Mouse (Mus musculus): ENCODE measurements at regions not wholly inside any gene's neighbourhood (a gene's known extent, or its start where the extent isn't known, plus 50 kb on each side); places are given as distances from the start of the nearest gene placed in this dataset.
A peak's percentile ranks its signal among the peaks of the same experiment; 100 is the strongest.
"Not testable (repeated sequence)": the region's sequence is repeated elsewhere in the genome, so short reads cannot be mapped to it uniquely, and the experiment has no call there.

GRCm38 (mm10) chr13:5540321-5540720 lies 321.0 kb upstream of the Klf6 start:
- DNase-seq (ENCODE audit: low spot score), result no peak

- DNase-seq (ENCODE audit: low spot score), result no peak
These were observed 315.8 kb upstream of the Klf6 start for GRCm38 (mm10) chr13:5545521-5545920.

- no peak for DNase-seq (ENCODE audit: low spot score)
These were observed 315.3 kb upstream of the Klf6 start for GRCm38 (mm10) chr13:5546011-5546410.

- DNase-seq (ENCODE audit: low spot score), result no peak
These were observed 314.3 kb upstream of the Klf6 start for GRCm38 (mm10) chr13:5546937-5547336.

GRCm38 (mm10) chr13:5548768-5549167 lies 312.5 kb upstream of the Klf6 start:
- DNase-seq (ENCODE audit: low spot score), result no peak

GRCm38 (mm10) chr13:5549175-5549574 lies 312.1 kb upstream of the Klf6 start:
- DNase-seq (ENCODE audit: low spot score), result no peak

- no peak for DNase-seq (ENCODE audit: low spot score)
These were observed 311.5 kb upstream of the Klf6 start for GRCm38 (mm10) chr13:5549747-5550146.

GRCm38 (mm10) chr13:5550354-5550753 lies 310.9 kb upstream of the Klf6 start:
- DNase-seq (ENCODE audit: low spot score), result no peak

- DNase-seq (ENCODE audit: low spot score), result no peak
These were observed 310.2 kb upstream of the Klf6 start for GRCm38 (mm10) chr13:5551131-5551530.

- DNase-seq (ENCODE audit: low spot score), result no peak
These were observed 307.8 kb upstream of the Klf6 start for GRCm38 (mm10) chr13:5553461-5553860.

GRCm38 (mm10) chr13:5558095-5558494 lies 303.2 kb upstream of the Klf6 start:
- DNase-seq (ENCODE audit: low spot score), result no peak

GRCm38 (mm10) chr13:5566479-5566878 lies 294.8 kb upstream of the Klf6 start:
- DNase-seq (ENCODE audit: low spot score), result no peak

GRCm38 (mm10) chr13:5566896-5567295 lies 294.4 kb upstream of the Klf6 start:
- no peak for DNase-seq (ENCODE audit: low spot score)

GRCm38 (mm10) chr13:5569579-5569978 lies 291.7 kb upstream of the Klf6 start:
- no peak for DNase-seq (ENCODE audit: low spot score)

GRCm38 (mm10) chr13:5570386-5570785 lies 290.9 kb upstream of the Klf6 start:
- no peak for DNase-seq (ENCODE audit: low spot score)

- DNase-seq (ENCODE audit: low spot score), result no peak
These were observed 284.7 kb upstream of the Klf6 start for GRCm38 (mm10) chr13:5576568-5576967.

GRCm38 (mm10) chr13:5583681-5584080 lies 277.6 kb upstream of the Klf6 start:
- not testable (repeated sequence) for DNase-seq (ENCODE audit: low spot score)

- no peak for DNase-seq (ENCODE audit: low spot score)
These were observed 274.1 kb upstream of the Klf6 start for GRCm38 (mm10) chr13:5587196-5587595.

- DNase-seq (ENCODE audit: low spot score), result no peak
These were observed 270.0 kb upstream of the Klf6 start for GRCm38 (mm10) chr13:5591286-5591685.

GRCm38 (mm10) chr13:5591837-5592555 lies 269.3 kb upstream of the Klf6 start:
- DNase-seq (ENCODE audit: low spot score), result peak; percentile 3

- DNase-seq (ENCODE audit: low spot score), result no peak
These were observed 268.7 kb upstream of the Klf6 start for GRCm38 (mm10) chr13:5592556-5593061.

GRCm38 (mm10) chr13:5601648-5602047 lies 259.6 kb upstream of the Klf6 start:
- no peak for DNase-seq (ENCODE audit: low spot score)

- no peak for DNase-seq (ENCODE audit: low spot score)
These were observed 257.2 kb upstream of the Klf6 start for GRCm38 (mm10) chr13:5603905-5604596.

All from c-Kit-positive CD71-positive TER-119-positive erythroid progenitor cells, embryonic 14.5 days (primary cell).